Mouse (Mus musculus) midbrain, embryonic 10.5 days (tissue): ENCODE data around the gene Olfr455. TPM values are rescaled to one million over a fixed set of nuclear protein-coding genes. Genes with fewer than 3 reads are reported as not detected.

Experiments
- DNase-seq: peaks from one replicate; pipeline ENCODE4 v3.0.0-alpha.2; 2017; ENCODE audit warnings: low spot score
- H3K27ac ChIP-seq: fragments of 300-500 bp; sonication (generic); replicated peaks from 2 replicates; pipeline ENCODE4 v1.5.1; 2016; ENCODE audit warnings: mild to moderate bottlenecking
- H3K27me3 ChIP-seq: fragments of 300-500 bp; sonication (generic); 2 replicates; pipeline ENCODE4 v1.6.1; 2016; ENCODE audit warnings: low read depth, mild to moderate bottlenecking; ENCODE audit not compliant: poor library complexity, severe bottlenecking
- H3K36me3 ChIP-seq: fragments of 300-500 bp; sonication (generic); 2 replicates; pipeline ENCODE4 v1.6.1; 2016; ENCODE audit warnings: mild to moderate bottlenecking, moderate library complexity
- H3K4me1 ChIP-seq: fragments of 300-500 bp; sonication (generic); 2 replicates; pipeline ENCODE4 v1.6.1; 2016
- H3K4me3 ChIP-seq: fragments of 300-500 bp; sonication (generic); 2 replicates; pipeline ENCODE4 v1.5.1; 2016; ENCODE audit warnings: mild to moderate bottlenecking, moderate library complexity
- H3K9me3 ChIP-seq: fragments of 300-500 bp; sonication (generic); replicated peaks from 2 replicates; pipeline ENCODE4 v1.6.1; 2016; ENCODE audit warnings: mild to moderate bottlenecking
- WGBS: fragments of 180-500 bp; shearing (Covaris S2); methylation state at CpG from one replicate; pipeline ENCODE4 v1.1.7; 2016; 5-methylcytosine and 5-hydroxymethylcytosine counted together
- polyA plus RNA-seq: library from polyadenylated mRNA; unstranded; fragments of >200 nt; fragmentation: Nextera tagmentation; extraction: Ambion mirVana; gene quantifications from 2 replicates; pipeline ENCODE4 v1.2.1, GENCODE M21; 2016

Gene Olfr455
- polyA plus RNA-seq = not detected in 2 replicates

- H3K4me1 ChIP-seq = no peaks in the 10 kb centered on the region
- H3K4me3 ChIP-seq = no peak within 1 kb of the TSS
- DNase-seq = no peak
- WGBS = 88% methylated on average over 4 of the region's 4 CpGs
- no peaks in the 10 kb centered on the region for H3K27me3 ChIP-seq
- H3K9me3 ChIP-seq = no peaks in the 10 kb centered on the region
- no peak within 1 kb of the TSS for H3K27ac ChIP-seq
- no peaks in the 10 kb centered on the region for H3K36me3 ChIP-seq
Measured at GRCm38 (mm10) chr6:42547461-42547860, at the start of gene Olfr455. Gene Olfr455, minus strand, starts transcription at chr6:42547587.

- Histone ChIP-seq H3K4me3 (no peak overlapping the region), H3K4me1 (peaks cover 11% of the 10 kb centered on the region), H3K9me3 (no peaks in the 10 kb centered on the region), H3K36me3 (no peaks in the 10 kb centered on the region), H3K27me3 (no peaks in the 10 kb centered on the region), H3K27ac (peak overlapping the region; percentile 46; the same call in 1 of the 2 replicates)
- DNase-seq = peak; percentile 14
- WGBS = 74% methylated on average over 17 of the region's 17 CpGs
Measured at GRCm38 (mm10) chr6:42593138-42593882, 45.9 kb upstream of the Olfr455 start.

- no peak overlapping the region for H3K27ac ChIP-seq
- no peak overlapping the region for H3K4me3 ChIP-seq
- H3K4me1 ChIP-seq = no peaks in the 10 kb centered on the region
- no peaks in the 10 kb centered on the region for H3K36me3 ChIP-seq
- 87% methylated on average over 5 of the region's 5 CpGs for WGBS
- no peaks in the 10 kb centered on the region for H3K27me3 ChIP-seq
- DNase-seq = no peak
- no peaks in the 10 kb centered on the region for H3K9me3 ChIP-seq
Measured at GRCm38 (mm10) chr6:42586569-42586968, 39.2 kb upstream of the Olfr455 start.

GRCm38 (mm10) chr6:42583488-42583872 lies 36.1 kb upstream of the Olfr455 start:
- H3K36me3 ChIP-seq = no peaks in the 10 kb centered on the region
- peak; percentile 58 for DNase-seq
- no peaks in the 10 kb centered on the region for H3K9me3 ChIP-seq
- no peaks in the 10 kb centered on the region for H3K4me1 ChIP-seq
- H3K27me3 ChIP-seq = no peaks in the 10 kb centered on the region
- 2% methylated on average over 7 of the region's 7 CpGs for WGBS
- no peak overlapping the region for H3K27ac ChIP-seq
- no peak overlapping the region for H3K4me3 ChIP-seq

- Histone ChIP-seq H3K27ac (no peak overlapping the region), H3K9me3 (no peaks in the 10 kb centered on the region), H3K36me3 (no peaks in the 10 kb centered on the region), H3K4me3 (no peak overlapping the region), H3K27me3 (no peaks in the 10 kb centered on the region), H3K4me1 (no peaks in the 10 kb centered on the region)
- 71% methylated on average over 9 of the region's 9 CpGs for WGBS
- DNase-seq = no peak
Measured at GRCm38 (mm10) chr6:42582741-42583487, 35.5 kb upstream of the Olfr455 start.

- no peak overlapping the region for H3K4me3 ChIP-seq
- no peaks in the 10 kb centered on the region for H3K4me1 ChIP-seq
- WGBS = 86% methylated on average over 4 of the region's 4 CpGs
- DNase-seq = no peak
- no peak overlapping the region for H3K27ac ChIP-seq
- H3K9me3 ChIP-seq = no peaks in the 10 kb centered on the region
- H3K36me3 ChIP-seq = no peaks in the 10 kb centered on the region
- no peaks in the 10 kb centered on the region for H3K27me3 ChIP-seq
Measured at GRCm38 (mm10) chr6:42578678-42579077, 31.3 kb upstream of the Olfr455 start.

GRCm38 (mm10) chr6:42577433-42577832 lies 30.0 kb upstream of the Olfr455 start:
- Histone ChIP-seq H3K4me3 (no peak overlapping the region), H3K36me3 (no peaks in the 10 kb centered on the region), H3K4me1 (no peaks in the 10 kb centered on the region), H3K9me3 (no peaks in the 10 kb centered on the region), H3K27ac (no peak overlapping the region), H3K27me3 (no peaks in the 10 kb centered on the region)
- DNase-seq = no peak
- WGBS = 92% methylated on average over 2 of the region's 2 CpGs

GRCm38 (mm10) chr6:42568205-42568604 lies 20.8 kb upstream of the Olfr455 start:
- DNase-seq = no peak
- Histone ChIP-seq H3K4me1 (no peaks in the 10 kb centered on the region), H3K9me3 (no peaks in the 10 kb centered on the region), H3K4me3 (no peak overlapping the region), H3K36me3 (no peaks in the 10 kb centered on the region), H3K27ac (no peak overlapping the region), H3K27me3 (no peaks in the 10 kb centered on the region)
- WGBS = 79% methylated on average over 2 of the region's 2 CpGs

- Histone ChIP-seq H3K27me3 (no peaks in the 10 kb centered on the region), H3K9me3 (no peaks in the 10 kb centered on the region), H3K36me3 (no peaks in the 10 kb centered on the region), H3K4me3 (no peak overlapping the region), H3K27ac (no peak overlapping the region), H3K4me1 (no peaks in the 10 kb centered on the region)
- DNase-seq = no peak
- 95% methylated on average over 2 of the region's 2 CpGs for WGBS
Measured at GRCm38 (mm10) chr6:42566076-42566598, 18.8 kb upstream of the Olfr455 start.

GRCm38 (mm10) chr6:42562280-42562679 lies 14.9 kb upstream of the Olfr455 start:
- Histone ChIP-seq H3K27ac (no peak overlapping the region), H3K9me3 (no peaks in the 10 kb centered on the region), H3K36me3 (no peaks in the 10 kb centered on the region), H3K4me1 (no peaks in the 10 kb centered on the region), H3K27me3 (no peaks in the 10 kb centered on the region), H3K4me3 (no peak overlapping the region)
- 83% methylated on average over 2 of the region's 2 CpGs for WGBS
- DNase-seq = no peak

- H3K36me3 ChIP-seq = no peaks in the 10 kb centered on the region
- no peaks in the 10 kb centered on the region for H3K9me3 ChIP-seq
- no peaks in the 10 kb centered on the region for H3K27me3 ChIP-seq
- H3K27ac ChIP-seq = no peak overlapping the region
- no peak overlapping the region for H3K4me3 ChIP-seq
- H3K4me1 ChIP-seq = no peaks in the 10 kb centered on the region
- DNase-seq = no peak
- WGBS = 91% methylated on average over 5 of the region's 5 CpGs
Measured at GRCm38 (mm10) chr6:42560885-42561284, 13.5 kb upstream of the Olfr455 start.

GRCm38 (mm10) chr6:42558641-42559040 lies 11.3 kb upstream of the Olfr455 start:
- no peaks in the 10 kb centered on the region for H3K4me1 ChIP-seq
- no peak overlapping the region for H3K27ac ChIP-seq
- H3K27me3 ChIP-seq = no peaks in the 10 kb centered on the region
- H3K4me3 ChIP-seq = no peak overlapping the region
- no peak for DNase-seq
- H3K36me3 ChIP-seq = no peaks in the 10 kb centered on the region
- WGBS = 95% methylated on average over 14 of the region's 14 CpGs
- no peaks in the 10 kb centered on the region for H3K9me3 ChIP-seq

GRCm38 (mm10) chr6:42546180-42546579 lies 1.2 kb downstream of the Olfr455 start:
- Histone ChIP-seq H3K4me3 (no peak overlapping the region), H3K27me3 (no peaks in the 10 kb centered on the region), H3K27ac (no peak overlapping the region), H3K9me3 (no peaks in the 10 kb centered on the region), H3K4me1 (no peaks in the 10 kb centered on the region), H3K36me3 (no peaks in the 10 kb centered on the region)
- WGBS = 94% methylated on average over 2 of the region's 2 CpGs
- no peak for DNase-seq
